Comparison of ENCODE assay signal across 9 mouse cellular contexts in the genomic region with DNA sequence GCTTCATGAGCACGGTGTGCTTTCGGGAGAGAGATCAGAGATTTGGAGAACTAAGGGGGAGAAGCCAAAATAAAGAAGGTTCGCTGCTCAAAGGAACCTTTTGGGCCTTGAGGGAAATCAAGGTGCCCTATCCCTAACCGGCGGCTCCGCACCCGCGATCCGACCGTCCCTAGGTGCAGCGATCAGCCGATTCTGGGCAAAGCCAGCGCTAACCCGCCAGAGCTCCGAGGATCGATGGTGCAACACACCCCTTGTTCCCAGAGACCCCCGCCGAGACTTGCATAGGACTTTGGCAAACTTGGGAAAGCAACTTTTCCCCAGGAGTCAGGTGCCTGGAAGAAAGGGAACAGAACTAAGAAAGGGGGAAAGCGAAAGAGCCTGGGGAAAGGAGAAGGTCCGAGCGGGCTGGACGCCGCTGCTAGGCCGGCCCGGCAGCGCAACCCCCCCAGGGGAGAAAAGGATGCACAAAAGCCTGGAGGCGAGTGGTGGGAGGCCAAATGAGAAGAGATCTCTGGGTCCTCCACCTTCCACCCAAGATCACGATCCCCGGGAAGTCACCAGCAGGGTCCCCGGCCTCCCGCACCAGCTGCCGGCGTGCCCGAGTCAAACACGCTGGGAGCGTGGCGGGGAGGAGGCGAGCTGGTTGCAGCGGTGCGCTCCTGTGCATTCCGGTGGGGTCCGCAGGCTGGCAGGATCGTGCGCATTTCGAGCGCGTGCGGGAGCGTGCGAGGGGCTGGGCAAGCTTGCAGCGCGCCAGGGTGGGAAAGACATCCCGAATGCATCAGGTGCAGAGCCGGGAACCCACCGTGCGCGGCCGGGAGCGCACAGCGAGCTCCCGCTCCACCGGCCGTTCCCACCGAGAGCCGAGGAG. TPM values are rescaled to one million over a fixed set of nuclear protein-coding genes. Genes with fewer than 3 reads are reported as not detected.
DNase-seq lines count a peak whose midpoint lies in the region; ATAC-seq lines count a peak whose summit lies in the region.
"Had no signal": no experiment of that assay in that cellular context is flagged by ENCODE, and none has a peak within 500 bp of the region (broad histone marks: within the 10 kb centered on the region; RNA-seq: fewer than 3 reads in every experiment).

No protein-coding gene starts in this region.

- H3K27me3 ChIP-seq in embryonic facial prominence, embryonic 15.5 days: peaks cover 57% of the 10 kb centered on the region
- H3K27me3 ChIP-seq in hindbrain, embryonic 10.5 days (ENCODE audit: insufficient read depth, poor library complexity, severe bottlenecking): peaks cover 57% of the 10 kb centered on the region
- H3K27me3 ChIP-seq in midbrain, embryonic 15.5 days (replicated peaks): peaks cover 29% of the 10 kb centered on the region
- H3K27me3 ChIP-seq: CH12.LX had no signal

- no peak for ATAC-seq in embryonic facial prominence, embryonic 15.5 days (ENCODE audit: insufficient number of reproducible peaks, low FRiP score, low TSS enrichment, low read depth)
- ATAC-seq in midbrain, embryonic 15.5 days (replicated peaks): peak; percentile 46; the same call in 1 of the 2 replicates

- peaks cover 27% of the 10 kb centered on the region for H3K4me1 ChIP-seq in embryonic facial prominence, embryonic 15.5 days
- H3K4me1 ChIP-seq in hindbrain, embryonic 10.5 days (replicated peaks): peaks cover 72% of the 10 kb centered on the region
- H3K4me1 ChIP-seq in midbrain, embryonic 15.5 days: peaks cover 30% of the 10 kb centered on the region

- no peaks in the 10 kb centered on the region for H3K36me3 ChIP-seq in embryonic facial prominence, embryonic 15.5 days
- peaks cover 34% of the 10 kb centered on the region for H3K36me3 ChIP-seq in hindbrain, embryonic 10.5 days
- no peaks in the 10 kb centered on the region for H3K36me3 ChIP-seq in midbrain, embryonic 15.5 days (replicated peaks)

- H3K9me3 ChIP-seq in embryonic facial prominence, embryonic 15.5 days (replicated peaks): no peaks in the 10 kb centered on the region
- H3K9me3 ChIP-seq in hindbrain, embryonic 10.5 days: no peaks in the 10 kb centered on the region
- no peaks in the 10 kb centered on the region for H3K9me3 ChIP-seq in midbrain, embryonic 15.5 days

- DNase-seq in layer of hippocampus, adult 11-12 months (ENCODE audit: low spot score): peak; percentile 54
- DNase-seq in layer of hippocampus, adult 9-10 months (ENCODE audit: low spot score): no peak
- DNase-seq in ZHBTc4 (ENCODE audit: low read depth, low spot score): peak; percentile 66
- DNase-seq in hindbrain, embryonic 10.5 days (ENCODE audit: low spot score): peak; percentile 65
- DNase-seq in left cerebral cortex, postnatal 4 days: peak; percentile 25
- no peak for DNase-seq in spleen, postnatal 10 days (ENCODE audit: low spot score in 2 of 2)

- WGBS in embryonic facial prominence, embryonic 15.5 days: 1% methylated on average over 65 of the region's 65 CpGs
- under 1% methylated on average over 65 of the region's 65 CpGs for WGBS in hindbrain, embryonic 10.5 days
- 1% methylated on average over 65 of the region's 65 CpGs for WGBS in midbrain, embryonic 15.5 days

- intact Hi-C loops in left cerebral cortex, postnatal 4 days (cut with DNase I): loop anchor here (5.0 kb wide), 2 partner anchors 97 to 162 kb away; no protein-coding TSS in a partner anchor

- no peak overlapping the region; the same call in 1 of the 2 replicates for H3K27ac ChIP-seq in embryonic facial prominence, embryonic 15.5 days (replicated peaks)
- H3K27ac ChIP-seq in hindbrain, embryonic 10.5 days: peak overlapping the region; percentile 93
- no peak overlapping the region for H3K27ac ChIP-seq in midbrain, embryonic 15.5 days

- peak overlapping the region; percentile 46 for H3K9ac ChIP-seq in embryonic facial prominence, embryonic 15.5 days
- peak overlapping the region; percentile 54 for H3K9ac ChIP-seq in midbrain, embryonic 15.5 days

- H3K4me3 ChIP-seq in embryonic facial prominence, embryonic 15.5 days (replicated peaks): peak overlapping the region; percentile 61
- H3K4me3 ChIP-seq in hindbrain, embryonic 10.5 days: peak overlapping the region; percentile 91
- peak overlapping the region; percentile 69 for H3K4me3 ChIP-seq in midbrain, embryonic 15.5 days

- H3K4me2 ChIP-seq in embryonic facial prominence, embryonic 15.5 days (replicated peaks): peak overlapping the region; percentile 95
- H3K4me2 ChIP-seq in midbrain, embryonic 15.5 days: peak overlapping the region; percentile 97

RNA-seq across cellular contexts. Expression of gene Zbtb16, which starts 1.2 kb away (rescaled TPM):
- polyA plus RNA-seq in embryonic facial prominence, embryonic 15.5 days (2015; fragmentation: Nextera tagmentation; extraction: Ambion mirVana): 9.1 and 10.0 TPM in 2 replicates
- 22.6 and 35.6 TPM in 2 replicates for polyA plus RNA-seq in hindbrain, embryonic 10.5 days (2016; fragmentation: Nextera tagmentation; extraction: Ambion mirVana)
- 10 to 100 TPM; 28.9 to 29.6 TPM for total RNA-seq in left cerebral cortex, postnatal 4 days (2021)
- polyA plus RNA-seq in midbrain, embryonic 15.5 days (2015; fragmentation: Nextera tagmentation; extraction: Ambion mirVana): 7.9 and 8.0 TPM in 2 replicates

Comparison
In these comparisons a context has a peak if more than half of its experiments do, and no peak if none do; other contexts are left out.
1. DNase-seq: peak in layer of hippocampus, adult 11-12 months (single experiment), ZHBTc4 (single experiment), hindbrain, embryonic 10.5 days (single experiment) and left cerebral cortex, postnatal 4 days (single experiment); none in layer of hippocampus, adult 9-10 months (single experiment) and spleen, postnatal 10 days (0 of 2).
2. Peak in every context shown above with its lines, with median percentiles within 50 percentile points of each other: H3K4me3 ChIP-seq.